Mouse (Mus musculus): Measurements from ENCODE around the gene Bcl2l15.

Gene Bcl2l15

GRCm38 (mm10) chr3:103867424-103867971 lies 35.1 kb downstream of the Bcl2l15 start:
- intact Hi-C loops (cut with DNase I): no loop called here

- intact Hi-C loops (cut with DNase I): no loop called here
Observed at GRCm38 (mm10) chr3:103868008-103868407, 35.6 kb downstream of the Bcl2l15 start.

GRCm38 (mm10) chr3:103872663-103873098 lies 40.3 kb downstream of the Bcl2l15 start:
- intact Hi-C loops (cut with DNase I): no loop called here

- intact Hi-C loops (cut with DNase I): no loop called here
Observed at GRCm38 (mm10) chr3:103874329-103874728, 41.9 kb downstream of the Bcl2l15 start.

- intact Hi-C loops (cut with DNase I): loop anchor here (5.0 kb wide), 1 partner anchor 149 kb away; the partner anchor contains the start of genes Gm10964 and Olfml3
Observed at GRCm38 (mm10) chr3:103885946-103886345, 53.5 kb downstream of the Bcl2l15 start.

GRCm38 (mm10) chr3:103887581-103887980 lies 55.2 kb downstream of the Bcl2l15 start:
- intact Hi-C loops (cut with DNase I): loop anchor here (5.0 kb wide), 1 partner anchor 150 kb away; the partner anchor contains the start of genes Gm10964 and Olfml3

GRCm38 (mm10) chr3:103893374-103893773 lies 61.0 kb downstream of the Bcl2l15 start:
- intact Hi-C loops (cut with DNase I): no loop called here

Data from adrenal gland (tissue).